Mouse (Mus musculus) kidney, adult 11 months (tissue): ENCODE results near the gene Snx9.
A peak's percentile ranks its signal among the peaks of the same experiment; 100 is the strongest.

Experiments
- DNase-seq: peaks from one replicate; pipeline ENCODE4 v3.0.0; 2022

The Snx9 gene

GRCm38 (mm10) chr17:5846101-5846500 lies 5.0 kb downstream of the Snx9 start:
- DNase-seq: no peak

- peak; percentile 12 for DNase-seq
These were observed 7.7 kb downstream of the Snx9 start for GRCm38 (mm10) chr17:5848706-5849415.

DNA sequence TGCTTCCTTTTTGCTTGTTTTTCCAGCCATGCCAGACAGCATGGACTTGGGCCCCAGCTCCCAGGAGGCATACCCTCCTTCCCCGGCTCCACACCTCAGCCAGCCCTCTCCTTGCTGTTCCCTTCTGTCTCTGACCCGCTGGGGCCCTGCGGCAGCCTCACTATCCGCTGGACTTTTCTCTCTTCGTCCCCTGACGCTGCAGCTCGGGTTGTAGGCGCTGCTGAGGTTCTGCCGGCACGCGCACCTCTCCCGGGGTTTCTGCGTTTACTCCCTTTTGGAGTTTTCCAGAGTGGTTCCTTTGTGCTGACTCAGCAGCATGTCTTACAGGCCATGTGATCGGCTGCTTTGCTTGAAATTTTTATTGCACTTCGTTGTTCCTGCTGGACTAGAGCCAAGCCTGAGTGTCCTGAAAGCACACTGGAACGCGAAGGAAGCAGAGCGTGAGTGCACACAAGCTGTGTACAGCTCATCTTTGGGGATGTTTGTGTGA lies 8.3 kb downstream of the Snx9 start:
- DNase-seq: peak; percentile 88

DNA sequence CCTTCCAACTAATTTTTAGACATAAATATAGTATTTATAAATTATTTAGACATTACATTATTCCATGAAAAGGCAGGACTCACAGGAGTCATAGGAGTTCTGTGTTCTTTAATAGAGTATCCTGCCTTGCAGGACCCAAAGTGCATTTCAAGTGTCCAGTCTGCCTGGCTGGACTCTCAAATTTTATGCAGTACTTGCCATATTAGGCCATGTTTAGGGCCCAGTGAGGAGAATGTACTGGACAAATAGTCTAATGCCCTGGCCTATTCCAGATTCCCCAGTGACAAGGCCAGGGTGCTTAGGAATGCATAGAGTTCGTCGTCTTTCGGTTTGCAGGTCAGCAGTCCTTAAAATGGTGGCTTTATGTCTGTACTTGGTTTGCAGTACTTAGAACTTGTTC lies 8.9 kb downstream of the Snx9 start:
- DNase-seq: no peak

DNA sequence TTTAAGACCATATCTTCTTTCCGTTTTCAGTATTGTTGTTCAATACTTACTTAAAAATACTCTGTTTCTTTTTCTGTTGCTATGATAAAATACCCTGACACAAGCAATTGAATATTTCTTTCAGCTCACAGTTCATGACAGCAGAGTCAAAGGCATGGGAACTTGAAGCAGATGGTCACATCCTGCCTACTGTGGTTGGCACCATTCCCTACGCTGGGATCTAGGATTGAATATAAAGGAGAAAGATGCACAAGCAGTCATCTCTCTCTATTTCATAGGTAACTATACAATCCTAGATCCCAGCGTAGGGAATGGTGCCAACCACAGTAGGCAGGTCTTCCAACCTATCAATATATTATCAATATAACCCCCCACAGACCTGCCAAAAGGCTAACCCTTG lies 9.3 kb downstream of the Snx9 start:
- no peak for DNase-seq

- DNase-seq: no peak
These were observed 12.8 kb downstream of the Snx9 start for GRCm38 (mm10) chr17:5853936-5854335.

GRCm38 (mm10) chr17:5855560-5855959 lies 14.4 kb downstream of the Snx9 start:
- no peak for DNase-seq

GRCm38 (mm10) chr17:5856426-5856825 lies 15.3 kb downstream of the Snx9 start:
- no peak for DNase-seq

DNA sequence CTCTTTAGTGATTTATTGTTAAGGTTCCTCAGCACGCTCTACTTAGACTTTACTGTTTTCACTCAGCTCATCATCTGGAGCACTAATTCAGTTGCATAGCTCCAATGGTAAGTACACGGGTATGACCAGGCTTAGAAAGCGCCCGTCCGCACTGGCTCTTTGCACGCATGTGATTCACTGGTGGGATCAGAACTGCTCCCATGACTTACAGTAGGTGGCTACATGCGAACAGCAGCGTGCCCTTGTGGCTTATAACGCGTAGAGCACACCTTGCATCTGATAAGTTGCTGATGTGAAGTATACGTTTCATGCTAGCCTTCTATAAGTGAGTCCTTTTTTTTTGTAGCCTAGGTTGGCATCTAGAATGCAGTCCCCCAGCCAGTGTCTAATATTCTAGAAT lies 16.1 kb downstream of the Snx9 start:
- DNase-seq: no peak

DNA sequence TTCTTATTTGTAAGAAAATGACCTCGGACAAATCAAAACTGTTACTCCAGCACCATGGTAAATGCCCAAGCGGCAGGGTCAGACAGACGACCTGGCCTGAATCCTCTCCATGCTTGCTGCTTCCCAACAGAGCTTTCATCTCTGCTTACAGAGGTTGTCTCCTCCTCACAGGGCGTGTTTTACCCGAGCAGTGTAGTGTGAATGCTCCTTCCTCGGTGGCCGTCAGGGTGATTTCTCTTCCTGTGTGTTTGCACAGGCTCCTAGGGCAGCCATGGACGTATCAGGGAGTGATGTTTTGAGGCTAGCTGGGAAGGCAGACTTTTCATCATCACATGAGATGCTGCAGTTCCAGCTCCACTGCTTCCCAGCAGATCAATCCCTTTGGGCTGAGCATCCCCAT lies 17.1 kb downstream of the Snx9 start:
- no peak for DNase-seq

DNA sequence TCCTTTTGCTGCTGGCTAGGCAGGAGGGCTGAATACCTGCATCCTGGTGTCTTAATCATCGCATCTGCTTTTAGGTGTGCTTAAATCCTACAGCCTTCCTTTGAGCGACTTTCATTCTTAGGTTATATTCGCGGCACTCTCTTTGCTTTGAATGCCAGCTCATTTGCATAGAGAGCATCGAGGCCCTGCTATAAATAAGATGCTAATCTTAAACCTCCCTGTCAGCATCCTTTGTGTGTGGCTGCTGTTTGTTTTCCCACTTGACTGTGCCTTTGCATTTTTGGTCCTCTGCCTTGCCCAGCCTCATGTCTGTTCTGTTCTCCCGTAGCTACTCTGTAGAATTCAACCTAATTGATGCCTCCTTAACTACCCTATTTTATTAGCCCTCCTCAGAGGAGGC lies 21.2 kb downstream of the Snx9 start:
- no peak for DNase-seq

- no peak for DNase-seq
These were observed 21.7 kb downstream of the Snx9 start for GRCm38 (mm10) chr17:5862869-5863268.

- peak; percentile 4 for DNase-seq
These were observed 22.6 kb downstream of the Snx9 start for GRCm38 (mm10) chr17:5863745-5864144.

GRCm38 (mm10) chr17:5867456-5867855 lies 26.3 kb downstream of the Snx9 start:
- DNase-seq: peak; percentile 1

DNA sequence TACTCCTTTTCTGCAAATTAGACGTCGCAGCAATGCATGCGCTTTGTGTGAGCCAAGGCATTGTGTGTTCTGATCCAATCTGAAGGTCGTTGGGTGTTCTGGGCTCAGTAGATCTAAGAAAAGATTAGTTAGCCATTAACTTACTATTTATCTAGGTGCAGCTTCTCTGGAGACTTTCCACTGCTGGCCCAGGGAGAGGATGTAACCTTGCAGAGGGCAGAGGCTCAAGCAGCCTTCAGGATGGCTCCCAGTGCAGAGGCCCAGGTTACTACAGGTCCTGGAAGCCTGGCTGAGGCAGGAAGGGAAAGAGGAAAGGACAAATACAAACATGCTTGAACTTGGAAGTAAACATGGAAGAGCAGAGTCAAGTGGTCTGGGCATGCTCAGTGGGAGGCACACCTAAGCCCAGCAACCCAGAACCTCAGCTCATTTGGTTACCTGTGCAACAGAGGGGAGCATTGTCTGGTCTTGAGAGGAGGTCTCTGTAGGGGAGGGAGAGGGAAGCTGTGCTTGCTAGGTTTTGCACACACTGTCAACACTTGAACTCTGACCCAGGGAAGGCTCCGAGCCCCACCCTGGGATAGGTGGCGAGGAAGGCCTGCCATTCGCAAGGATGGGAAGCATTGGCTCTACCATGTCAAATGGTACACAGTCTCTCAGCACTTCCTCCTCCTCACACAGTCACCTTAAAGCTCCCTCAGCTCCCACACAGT lies 27.3 kb downstream of the Snx9 start:
- peak; percentile 76 for DNase-seq

DNA sequence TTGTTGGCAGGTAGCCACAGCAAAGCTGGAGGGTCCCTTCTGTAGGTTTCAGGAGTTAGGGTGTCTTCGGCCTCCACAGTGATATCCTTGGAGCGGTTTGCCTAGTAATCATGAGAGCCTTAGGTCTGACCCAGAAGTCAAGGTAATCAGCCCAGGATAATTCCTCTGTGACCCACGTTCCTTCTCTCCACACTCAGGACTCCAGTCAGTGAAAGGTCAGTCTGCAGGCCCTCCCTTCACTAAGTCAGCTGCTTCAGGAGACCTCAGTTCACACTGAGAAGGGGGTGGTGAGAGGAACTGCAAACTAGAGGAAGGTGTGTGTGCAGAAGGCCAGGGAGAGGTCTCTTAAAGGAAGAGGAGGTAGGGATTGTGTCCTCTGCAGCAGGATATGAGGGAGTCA lies 28.3 kb downstream of the Snx9 start:
- peak; percentile 49 for DNase-seq

- peak; percentile 3 for DNase-seq
These were observed 28.9 kb downstream of the Snx9 start for GRCm38 (mm10) chr17:5870002-5870401.

GRCm38 (mm10) chr17:5870696-5871095 lies 29.6 kb downstream of the Snx9 start:
- peak; percentile 17 for DNase-seq

DNA sequence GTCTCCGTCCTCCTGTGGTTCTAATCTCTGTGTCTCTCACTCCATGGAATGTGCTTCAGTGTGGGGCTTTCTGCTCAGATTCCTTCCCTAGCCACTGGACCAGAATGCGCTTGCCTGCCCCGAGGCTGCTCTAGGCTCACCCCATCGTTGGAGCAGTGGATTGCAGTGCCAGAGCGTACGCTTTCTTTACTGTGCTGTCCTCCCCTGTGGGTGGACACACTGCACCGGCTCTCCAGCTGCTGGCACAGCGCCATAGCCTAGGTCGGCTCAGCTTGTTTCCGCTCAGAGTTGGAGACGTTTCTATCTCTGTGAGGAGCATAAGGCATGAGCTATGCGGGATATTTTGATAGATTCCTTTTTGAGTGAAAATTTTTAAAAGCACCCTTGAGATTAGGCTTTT lies 31.4 kb downstream of the Snx9 start:
- peak; percentile 66 for DNase-seq

- no peak for DNase-seq
These were observed 33.4 kb downstream of the Snx9 start for GRCm38 (mm10) chr17:5874565-5874964.

- DNase-seq: no peak
These were observed 36.6 kb downstream of the Snx9 start for GRCm38 (mm10) chr17:5877611-5878157.

- DNase-seq: no peak
These were observed 37.7 kb downstream of the Snx9 start for GRCm38 (mm10) chr17:5878878-5879277.

- peak; percentile 78 for DNase-seq
These were observed 44.3 kb downstream of the Snx9 start for GRCm38 (mm10) chr17:5885474-5885873.

DNA sequence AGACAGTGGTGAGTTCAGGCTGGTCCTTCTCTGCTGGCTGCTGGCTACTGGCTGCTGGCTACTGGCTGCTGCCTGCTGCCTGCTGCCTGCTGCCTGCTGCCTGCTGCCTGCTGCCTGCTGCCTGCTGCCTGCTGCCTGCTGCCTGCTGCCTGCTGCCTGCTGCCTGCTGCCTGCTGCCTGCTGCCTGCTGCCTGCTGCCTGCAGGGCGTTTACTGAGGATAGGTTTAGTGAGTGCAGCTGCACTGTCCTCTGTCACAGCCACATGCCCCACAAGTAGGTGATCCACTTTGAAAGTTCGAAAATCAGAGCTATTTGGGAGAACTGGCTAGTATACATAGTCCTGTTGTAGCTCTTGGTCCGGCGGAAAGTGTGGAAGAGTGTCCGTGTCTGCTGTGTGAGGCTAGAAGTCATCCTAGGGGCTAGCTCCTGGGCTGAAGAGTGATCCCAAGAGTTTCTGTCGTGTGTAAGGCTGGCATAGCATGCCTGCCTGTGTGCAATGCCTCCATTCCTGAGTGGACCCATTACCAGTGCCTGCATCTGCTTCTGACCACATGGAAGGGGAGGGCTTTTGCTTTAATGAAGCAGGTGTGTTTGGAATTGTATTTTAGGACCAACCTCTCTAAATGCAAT lies 45.2 kb downstream of the Snx9 start:
- DNase-seq: no peak
